Mouse (Mus musculus): ENCODE measurements at regions not wholly inside any gene's neighbourhood (a gene's known extent, or its start where the extent isn't known, plus 50 kb on each side); places are given as distances from the start of the nearest gene placed in this dataset.

DNA sequence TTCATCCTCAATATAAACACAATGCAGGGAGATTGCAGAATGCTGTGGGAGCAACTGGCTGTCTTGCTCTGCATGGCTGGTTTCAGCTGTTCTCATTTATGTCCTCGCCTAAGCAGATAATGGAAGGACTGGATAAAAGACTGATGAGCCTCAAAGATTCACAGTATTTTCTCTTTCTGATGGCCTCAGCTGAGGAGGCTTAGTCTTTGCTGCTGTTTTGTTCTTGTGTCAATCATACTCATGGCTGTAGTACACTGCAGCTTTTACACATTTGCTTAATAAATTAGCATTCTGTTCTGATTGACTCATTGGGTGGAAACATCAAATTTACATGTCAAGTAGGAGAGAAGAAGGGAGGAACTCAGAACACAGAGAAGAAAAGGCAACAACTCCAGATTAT, 503.6 kb upstream of the Plxna2 start:
- TF ChIP-seq CTCF (conservative IDR thresholded peaks at IDR 0.05; ENCODE audit: low read length): no peak
- TF ChIP-seq POU5F1 (IDR thresholded peaks at IDR 0.05; ENCODE audit: borderline replicate concordance, low read length): no peak

Measured in E14TG2a.4 (cell line).